Mouse (Mus musculus) thymus, adult 2 months (tissue): ENCODE measurements at regions not wholly inside any gene's neighbourhood (a gene's known extent, or its start where the extent isn't known, plus 50 kb on each side); places are given as distances from the start of the nearest gene placed in this dataset.

ENCODE experiments used
- CTCF ChIP-seq: fragments of 200-500 bp; IDR thresholded peaks from 2 replicates; pipeline ENCODE4 v1.5.1; 2012; ENCODE audit warnings: mild to moderate bottlenecking, control low read depth, low read length, moderate library complexity, borderline replicate concordance; ENCODE audit not compliant: control insufficient read depth, poor library complexity, insufficient read depth; ENCODE audit errors: extremely low read depth
- POLR2A ChIP-seq: fragments of 200-500 bp; IDR thresholded peaks from 2 replicates; pipeline ENCODE4 v1.6.1; 2012; ENCODE audit warnings: mild to moderate bottlenecking, low read length, control low read depth, moderate library complexity; ENCODE audit not compliant: control insufficient read depth, poor library complexity, insufficient read depth; ENCODE audit errors: extremely low read depth

GRCm38 (mm10) chr11:89232884-89233480 is 69.2 kb downstream of the Nog start:
- no peak for TF ChIP-seq POLR2A
- TF ChIP-seq CTCF = no peak
